ENCODE assay signal across 19 mouse cellular contexts in genomic region chr1:192125761-192126160, GRCm38 (mm10). TPM values are rescaled to one million over a fixed set of nuclear protein-coding genes. Genes with fewer than 3 reads are reported as not detected.
DNase-seq lines count a peak whose midpoint lies in the region; ATAC-seq and TF ChIP-seq lines count a peak whose summit lies in the region.
"Had no signal": no experiment of that assay in that cellular context is flagged by ENCODE, and none has a peak within 500 bp of the region (broad histone marks: within the 10 kb centered on the region; RNA-seq: fewer than 3 reads in every experiment).

No protein-coding gene starts in this region.

- no peak overlapping the region for H3K4me3 ChIP-seq in kidney, embryonic 15.5 days (replicated peaks)
- no peak overlapping the region for H3K4me3 ChIP-seq in liver, postnatal 0 days (ENCODE audit: low read depth, low read length)
- H3K4me3 ChIP-seq in thymus, adult 2 months (ENCODE audit: control insufficient read depth, insufficient read depth, low read length) = no peak overlapping the region
- H3K4me3 ChIP-seq in heart, embryonic 10.5 days = no peak overlapping the region
- H3K4me3 ChIP-seq: embryonic facial prominence, embryonic 12.5 days; forebrain, embryonic 15.5 days; heart, embryonic 15.5 days had no signal

- no peak for TF ChIP-seq CTCF in liver, postnatal 0 days (IDR thresholded peaks at IDR 0.05; ENCODE audit: low read depth)
- TF ChIP-seq CTCF in thymus, adult 2 months (IDR thresholded peaks at IDR 0.05; ENCODE audit: borderline replicate concordance, control insufficient read depth, extremely low read depth, insufficient read depth, low read length, poor library complexity) = no peak

- 85% methylated on average over 6 of the region's 6 CpGs for WGBS in kidney, embryonic 15.5 days
- WGBS in liver, postnatal 0 days (ENCODE audit: insufficient replicate concordance) = 63% methylated on average over 6 of the region's 6 CpGs
- WGBS in thymus, adult 2 months = 97% methylated on average over 6 of the region's 6 CpGs
- 95% methylated on average over 6 of the region's 6 CpGs for WGBS in heart, embryonic 10.5 days

- no peaks in the 10 kb centered on the region for H3K9me3 ChIP-seq in kidney, embryonic 15.5 days (replicated peaks)
- no peaks in the 10 kb centered on the region for H3K9me3 ChIP-seq in liver, postnatal 0 days (ENCODE audit: low read length)
- H3K9me3 ChIP-seq in heart, embryonic 10.5 days = no peaks in the 10 kb centered on the region
- H3K9me3 ChIP-seq: embryonic facial prominence, embryonic 12.5 days; forebrain, embryonic 15.5 days; heart, embryonic 15.5 days had no signal

- peaks cover 76% of the 10 kb centered on the region for H3K36me3 ChIP-seq in kidney, embryonic 15.5 days
- H3K36me3 ChIP-seq in liver, postnatal 0 days (replicated peaks; ENCODE audit: insufficient read depth, low read length) = peaks cover 38% of the 10 kb centered on the region
- peaks cover 5% of the 10 kb centered on the region for H3K36me3 ChIP-seq in thymus, adult 2 months (ENCODE audit: control insufficient read depth, insufficient read depth, low read length)
- peaks cover 72% of the 10 kb centered on the region for H3K36me3 ChIP-seq in heart, embryonic 10.5 days

- H3K27me3 ChIP-seq in kidney, embryonic 15.5 days = no peaks in the 10 kb centered on the region
- no peaks in the 10 kb centered on the region for H3K27me3 ChIP-seq in liver, postnatal 0 days (ENCODE audit: insufficient read depth, low read length)
- H3K27me3 ChIP-seq in thymus, adult 2 months (ENCODE audit: control insufficient read depth, insufficient read depth, low read length) = no peaks in the 10 kb centered on the region
- no peaks in the 10 kb centered on the region for H3K27me3 ChIP-seq in heart, embryonic 10.5 days (ENCODE audit: insufficient read depth, poor library complexity, severe bottlenecking)
- H3K27me3 ChIP-seq: embryonic facial prominence, embryonic 12.5 days; forebrain, embryonic 15.5 days; heart, embryonic 15.5 days had no signal

- peak; percentile 50 for DNase-seq in kidney, adult 18-20 months
- no peak for DNase-seq in liver, postnatal 0 days
- DNase-seq in liver = no peak
- DNase-seq in kidney, postnatal 14 days = peak; percentile 66
- peak; percentile 24 for DNase-seq in yolk sac, embryonic 10.5 days (ENCODE audit: low spot score)
- DNase-seq in thymus, adult 2 months = no peak
- DNase-seq in heart, embryonic 10.5 days (ENCODE audit: low spot score) = no peak
- DNase-seq: adrenal gland, postnatal 14 days; cerebellum, adult 11-12 months; cerebellum, adult 9-10 months; cerebellum, postnatal 25 days; gastrocnemius, postnatal 36 days; heart, adult 18-20 months; heart, postnatal 14 days had no signal

- TF ChIP-seq POLR2A in thymus, adult 2 months (IDR thresholded peaks at IDR 0.05; ENCODE audit: control insufficient read depth, extremely low read depth, insufficient read depth, low read length, poor library complexity) = no peak

- TF ChIP-seq EP300 in liver, postnatal 0 days (IDR thresholded peaks at IDR 0.05; ENCODE audit: low read depth) = no peak

- H3K4me1 ChIP-seq in kidney, embryonic 15.5 days = no peaks in the 10 kb centered on the region
- peaks cover 2% of the 10 kb centered on the region; the same call in 1 of the 2 replicates for H3K4me1 ChIP-seq in liver, postnatal 0 days (ENCODE audit: insufficient read depth)
- H3K4me1 ChIP-seq in thymus, adult 2 months (replicated peaks; ENCODE audit: control insufficient read depth, insufficient read depth, low read length) = no peaks in the 10 kb centered on the region
- H3K4me1 ChIP-seq in heart, embryonic 10.5 days = peaks cover 7% of the 10 kb centered on the region
- H3K4me1 ChIP-seq: embryonic facial prominence, embryonic 12.5 days; forebrain, embryonic 15.5 days had no signal

- no peak overlapping the region for H3K9ac ChIP-seq in kidney, embryonic 15.5 days
- no peak overlapping the region for H3K9ac ChIP-seq in liver, postnatal 0 days (replicated peaks)
- H3K9ac ChIP-seq: embryonic facial prominence, embryonic 12.5 days; forebrain, embryonic 15.5 days; heart, embryonic 15.5 days had no signal

- H3K4me2 ChIP-seq in kidney, embryonic 15.5 days = no peak overlapping the region
- no peak overlapping the region for H3K4me2 ChIP-seq in liver, postnatal 0 days (ENCODE audit: low read depth, low read length)
- H3K4me2 ChIP-seq: embryonic facial prominence, embryonic 12.5 days; forebrain, embryonic 15.5 days; heart, embryonic 11.5 days; heart, embryonic 15.5 days had no signal

- H3K27ac ChIP-seq in kidney, embryonic 15.5 days = no peak overlapping the region
- peak overlapping the region; percentile 62 for H3K27ac ChIP-seq in liver, postnatal 0 days (ENCODE audit: low read depth)
- H3K27ac ChIP-seq in thymus, adult 2 months (ENCODE audit: control insufficient read depth, insufficient read depth, low read length) = no peak overlapping the region
- H3K27ac ChIP-seq in heart, embryonic 10.5 days = no peak overlapping the region
- H3K27ac ChIP-seq: embryonic facial prominence, embryonic 12.5 days; forebrain, embryonic 15.5 days; heart, embryonic 15.5 days had no signal

- no peak for ATAC-seq in kidney, embryonic 15.5 days (replicated peaks; ENCODE audit: low FRiP score)
- peak; percentile 51; the same call in 1 of the 2 replicates for ATAC-seq in liver, postnatal 0 days
- ATAC-seq: forebrain, embryonic 15.5 days had no signal

RNA-seq across cellular contexts. Expression of gene Rcor3, which starts 12.1 kb away (rescaled TPM):
- 24.8 and 25.4 TPM in 2 replicates for polyA plus RNA-seq in kidney, embryonic 15.5 days (2015; fragmentation: Nextera tagmentation; extraction: Ambion mirVana)
- 6.2 and 7.2 TPM in 2 replicates for polyA plus RNA-seq in liver, postnatal 0 days (2015; fragmentation: Nextera tagmentation; extraction: Ambion mirVana)
- polyA plus RNA-seq in thymus, adult 2 months (2012; rRNA removed) = 29.9 and 30.4 TPM in 2 replicates
- 21.7 and 25.4 TPM in 2 replicates for polyA plus RNA-seq in heart, embryonic 10.5 days (2016; fragmentation: Nextera tagmentation; extraction: Ambion mirVana)

RNA-seq across cellular contexts. Expression of gene Traf5, which starts 33.4 kb away (rescaled TPM):
- 20.0 and 20.8 TPM in 2 replicates for polyA plus RNA-seq in kidney, embryonic 15.5 days (2015; fragmentation: Nextera tagmentation; extraction: Ambion mirVana)
- 3.4 and 4.2 TPM in 2 replicates for polyA plus RNA-seq in liver, postnatal 0 days (2015; fragmentation: Nextera tagmentation; extraction: Ambion mirVana)
- polyA plus RNA-seq in thymus, adult 2 months (2012; rRNA removed) = 10.1 and 10.5 TPM in 2 replicates
- polyA plus RNA-seq in heart, embryonic 10.5 days (2016; fragmentation: Nextera tagmentation; extraction: Ambion mirVana) = 6.3 and 8.5 TPM in 2 replicates

Comparison
In these comparisons a context has a peak if more than half of its experiments do, and no peak if none do; other contexts are left out.
1. DNase-seq: peak in kidney, adult 18-20 months (single experiment), kidney, postnatal 14 days (single experiment) and yolk sac, embryonic 10.5 days (single experiment); none in liver, postnatal 0 days (single experiment), liver (single experiment), thymus, adult 2 months (single experiment) and heart, embryonic 10.5 days (single experiment).